Mouse (Mus musculus) embryonic facial prominence, embryonic 12.5 days (tissue): ENCODE measurements around the gene Socs1. TPM values are rescaled to one million over a fixed set of nuclear protein-coding genes. Genes with fewer than 3 reads are reported as not detected.

Source experiments
- ATAC-seq: fragments of 200-750 bp; cut with Nextera tagmentation; 2 replicates; pipeline ENCODE4 v1.8.0; 2017; ENCODE audit not compliant: insufficient number of reproducible peaks, insufficient read depth, low FRiP score, low TSS enrichment
- H3K27ac ChIP-seq: fragments of 300-500 bp; sonication (generic); 2 replicates; pipeline ENCODE4 v1.5.1; 2016; ENCODE audit warnings: mild to moderate bottlenecking
- H3K27me3 ChIP-seq: fragments of 300-500 bp; sonication (generic); 2 replicates; pipeline ENCODE4 v1.6.1; 2016; ENCODE audit warnings: mild to moderate bottlenecking, moderate library complexity
- H3K36me3 ChIP-seq: fragments of 300-500 bp; sonication (generic); 2 replicates; pipeline ENCODE4 v1.6.1; 2016; ENCODE audit warnings: mild to moderate bottlenecking
- H3K4me1 ChIP-seq: fragments of 300-500 bp; sonication (generic); 2 replicates; pipeline ENCODE4 v1.6.1; 2016
- H3K4me2 ChIP-seq: fragments of 300-500 bp; sonication (generic); replicated peaks from 2 replicates; pipeline ENCODE4 v1.6.1; 2016; ENCODE audit warnings: mild to moderate bottlenecking, moderate library complexity
- H3K4me3 ChIP-seq: fragments of 300-500 bp; sonication (generic); 2 replicates; pipeline ENCODE4 v1.5.1; 2016; ENCODE audit warnings: mild to moderate bottlenecking
- H3K9ac ChIP-seq: fragments of 300-500 bp; sonication (generic); 2 replicates; pipeline ENCODE4 v1.6.1; 2016; ENCODE audit warnings: mild to moderate bottlenecking, moderate library complexity
- H3K9me3 ChIP-seq: fragments of 300-500 bp; sonication (generic); 2 replicates; pipeline ENCODE4 v1.6.1; 2016; ENCODE audit warnings: mild to moderate bottlenecking, moderate library complexity
- WGBS: fragments of 180-500 bp; shearing (Covaris S2); methylation state at CpG from one replicate; pipeline ENCODE4 v1.1.7; 2016; 5-methylcytosine and 5-hydroxymethylcytosine counted together
- polyA plus RNA-seq: library from polyadenylated mRNA; unstranded; fragments of >200 nt; fragmentation: Nextera tagmentation; extraction: Ambion mirVana; gene quantifications from 2 replicates; pipeline ENCODE4 v1.2.1, GENCODE M21; 2016

The Socs1 gene
- polyA plus RNA-seq, 1 experiment from 2014 or later: 11.4 TPM

- Histone ChIP-seq H3K27me3 (no peaks in the 10 kb centered on the region), H3K9me3 (no peaks in the 10 kb centered on the region), H3K27ac (no peak overlapping the region), H3K9ac (no peak overlapping the region), H3K4me3 (no peak overlapping the region), H3K4me2 (no peak overlapping the region), H3K4me1 (no peaks in the 10 kb centered on the region), H3K36me3 (no peaks in the 10 kb centered on the region)
- 88% methylated on average over 3 of the region's 3 CpGs for WGBS
- no peak for ATAC-seq
Measured at GRCm38 (mm10) chr16:10754521-10755296, 30.6 kb downstream of the Socs1 start.

GRCm38 (mm10) chr16:10749824-10750223 lies 35.5 kb downstream of the Socs1 start:
- Histone ChIP-seq H3K4me1 (0 out of 2 replicates have a peak, but pooled peaks cover 3% of the 10 kb centered on the region), H3K4me3 (no peak overlapping the region), H3K9me3 (no peaks in the 10 kb centered on the region), H3K36me3 (no peaks in the 10 kb centered on the region), H3K9ac (no peak overlapping the region), H3K27me3 (no peaks in the 10 kb centered on the region), H3K27ac (no peak overlapping the region), H3K4me2 (no peak overlapping the region)
- 61% methylated on average over 7 of the region's 7 CpGs for WGBS
- peak; percentile 68; the same call in 1 of the 2 replicates for ATAC-seq

- no peak overlapping the region for H3K4me3 ChIP-seq
Measured at GRCm38 (mm10) chr16:10749226-10749625, 36.1 kb downstream of the Socs1 start.

DNA sequence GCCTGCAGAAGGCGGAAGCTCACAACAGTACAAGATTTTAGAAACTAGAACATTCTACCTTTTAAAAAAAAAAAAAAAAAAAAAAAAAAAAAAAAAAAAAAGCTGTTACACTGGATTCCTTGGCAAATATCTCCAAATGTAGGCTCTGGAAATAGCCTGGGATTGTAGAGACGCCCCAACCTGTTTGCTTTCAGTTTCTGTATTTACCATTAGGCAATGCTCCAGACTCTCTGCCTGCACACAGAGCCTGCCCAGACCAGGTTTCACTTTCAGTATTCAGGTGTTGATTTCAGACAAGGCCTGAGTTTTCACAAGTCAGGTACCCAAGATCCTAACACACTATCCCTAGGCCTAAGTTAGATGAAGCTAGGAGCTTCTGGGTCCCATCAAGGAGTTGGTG lies 44.3 kb downstream of the Socs1 start:
- no peaks in the 10 kb centered on the region for H3K9me3 ChIP-seq
- H3K9ac ChIP-seq: no peak overlapping the region
- H3K4me2 ChIP-seq: no peak overlapping the region
- peaks cover 10% of the 10 kb centered on the region; the same call in 1 of the 2 replicates for H3K4me1 ChIP-seq
- no peaks in the 10 kb centered on the region for H3K27me3 ChIP-seq
- H3K27ac ChIP-seq: no peak overlapping the region
- no peak overlapping the region for H3K4me3 ChIP-seq
- 0 out of 2 replicates have a peak, but pooled peaks cover 5% of the 10 kb centered on the region for H3K36me3 ChIP-seq
- WGBS: 85% methylated on average over 2 of the region's 2 CpGs
- no peak for ATAC-seq

More at GRCm38 (mm10) chr16:10749226-10749625, 36.1 kb downstream of the Socs1 start:
- Histone ChIP-seq H3K4me1 (0 out of 2 replicates have a peak, but pooled peaks cover 3% of the 10 kb centered on the region), H3K9me3 (no peaks in the 10 kb centered on the region), H3K9ac (no peak overlapping the region), H3K27ac (no peak overlapping the region), H3K36me3 (no peaks in the 10 kb centered on the region), H3K4me2 (no peak overlapping the region), H3K27me3 (no peaks in the 10 kb centered on the region)
- 65% methylated on average over 7 of the region's 7 CpGs for WGBS
- ATAC-seq: no peak

- 56% methylated on average over 9 of the region's 9 CpGs for WGBS
- Histone ChIP-seq H3K4me2 (no peak overlapping the region), H3K36me3 (0 out of 2 replicates have a peak, but pooled peaks cover 5% of the 10 kb centered on the region), H3K4me3 (no peak overlapping the region), H3K9me3 (no peaks in the 10 kb centered on the region), H3K27me3 (no peaks in the 10 kb centered on the region), H3K27ac (no peak overlapping the region), H3K4me1 (peaks cover 10% of the 10 kb centered on the region; the same call in 1 of the 2 replicates), H3K9ac (no peak overlapping the region)
- ATAC-seq: no peak
Measured at GRCm38 (mm10) chr16:10739854-10740398, 45.4 kb downstream of the Socs1 start.

GRCm38 (mm10) chr16:10738866-10739265 lies 46.5 kb downstream of the Socs1 start:
- Histone ChIP-seq H3K9me3 (no peaks in the 10 kb centered on the region), H3K4me2 (no peak overlapping the region), H3K27ac (0 out of 2 replicates have a peak overlapping the region, but pooled peaks have one; percentile 36), H3K27me3 (no peaks in the 10 kb centered on the region), H3K9ac (no peak overlapping the region), H3K36me3 (0 out of 2 replicates have a peak, but pooled peaks cover 5% of the 10 kb centered on the region), H3K4me1 (peaks cover 10% of the 10 kb centered on the region; the same call in 1 of the 2 replicates), H3K4me3 (no peak overlapping the region)
- 87% methylated on average over 3 of the region's 3 CpGs for WGBS
- ATAC-seq: no peak

- WGBS: 24% methylated on average over 2 of the region's 2 CpGs
- H3K4me1 ChIP-seq: peaks cover 10% of the 10 kb centered on the region; the same call in 1 of the 2 replicates
- H3K4me3 ChIP-seq: no peak overlapping the region
- 0 out of 2 replicates have a peak, but pooled peaks cover 5% of the 10 kb centered on the region for H3K36me3 ChIP-seq
- no peak overlapping the region for H3K4me2 ChIP-seq
- no peaks in the 10 kb centered on the region for H3K9me3 ChIP-seq
- no peak for ATAC-seq
- H3K9ac ChIP-seq: no peak overlapping the region
- no peaks in the 10 kb centered on the region for H3K27me3 ChIP-seq
- H3K27ac ChIP-seq: no peak overlapping the region
Measured at GRCm38 (mm10) chr16:10737571-10737970, 47.8 kb downstream of the Socs1 start.

- Histone ChIP-seq H3K4me1 (peaks cover 10% of the 10 kb centered on the region; the same call in 1 of the 2 replicates), H3K9ac (no peak overlapping the region), H3K27ac (no peak overlapping the region), H3K4me3 (no peak overlapping the region), H3K4me2 (no peak overlapping the region), H3K36me3 (0 out of 2 replicates have a peak, but pooled peaks cover 5% of the 10 kb centered on the region), H3K27me3 (no peaks in the 10 kb centered on the region), H3K9me3 (no peaks in the 10 kb centered on the region)
- 69% methylated on average over 10 of the region's 10 CpGs for WGBS
- no peak for ATAC-seq
Measured at GRCm38 (mm10) chr16:10736364-10736763, 49.0 kb downstream of the Socs1 start.

- no peak for ATAC-seq
- Histone ChIP-seq H3K36me3 (0 out of 2 replicates have a peak, but pooled peaks cover 5% of the 10 kb centered on the region), H3K9me3 (no peaks in the 10 kb centered on the region), H3K4me1 (peaks cover 10% of the 10 kb centered on the region; the same call in 1 of the 2 replicates), H3K4me3 (no peak overlapping the region), H3K27me3 (no peaks in the 10 kb centered on the region), H3K9ac (no peak overlapping the region), H3K27ac (no peak overlapping the region), H3K4me2 (no peak overlapping the region)
- WGBS: 86% methylated on average over 2 of the region's 2 CpGs
Measured at GRCm38 (mm10) chr16:10735781-10736180, 49.6 kb downstream of the Socs1 start.

DNA sequence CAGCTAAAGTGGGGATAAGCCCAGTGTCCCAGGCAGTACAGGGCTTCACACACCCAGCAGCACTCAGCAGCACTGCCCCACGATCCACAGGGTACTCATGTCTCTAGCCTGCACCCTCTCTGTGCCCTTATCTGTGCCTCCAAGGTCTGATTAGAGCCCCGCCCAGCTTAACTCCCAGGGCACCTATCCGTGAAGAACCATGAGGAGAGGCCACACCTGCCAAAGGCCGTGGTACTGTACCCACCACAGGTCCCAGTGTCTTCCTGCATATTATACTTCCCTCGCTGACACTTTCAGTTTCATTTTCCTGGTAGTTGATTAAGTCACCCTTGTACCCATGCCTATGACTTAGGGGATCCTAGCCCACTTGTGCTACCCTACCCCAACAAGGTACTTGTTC lies 52.9 kb downstream of the Socs1 start:
- no peak for ATAC-seq
- Histone ChIP-seq H3K36me3 (no peaks in the 10 kb centered on the region), H3K27me3 (no peaks in the 10 kb centered on the region), H3K9me3 (no peaks in the 10 kb centered on the region), H3K9ac (no peak overlapping the region), H3K4me3 (no peak overlapping the region), H3K27ac (no peak overlapping the region), H3K4me1 (no peaks in the 10 kb centered on the region), H3K4me2 (no peak overlapping the region)
- 78% methylated on average over 5 of the region's 5 CpGs for WGBS
